Mouse (Mus musculus): ENCODE measurements around the gene Orai2.
"Not testable (repeated sequence)": the region's sequence is repeated elsewhere in the genome, so short reads cannot be mapped to it uniquely, and the experiment has no call there.

Orai2 gene

DNA sequence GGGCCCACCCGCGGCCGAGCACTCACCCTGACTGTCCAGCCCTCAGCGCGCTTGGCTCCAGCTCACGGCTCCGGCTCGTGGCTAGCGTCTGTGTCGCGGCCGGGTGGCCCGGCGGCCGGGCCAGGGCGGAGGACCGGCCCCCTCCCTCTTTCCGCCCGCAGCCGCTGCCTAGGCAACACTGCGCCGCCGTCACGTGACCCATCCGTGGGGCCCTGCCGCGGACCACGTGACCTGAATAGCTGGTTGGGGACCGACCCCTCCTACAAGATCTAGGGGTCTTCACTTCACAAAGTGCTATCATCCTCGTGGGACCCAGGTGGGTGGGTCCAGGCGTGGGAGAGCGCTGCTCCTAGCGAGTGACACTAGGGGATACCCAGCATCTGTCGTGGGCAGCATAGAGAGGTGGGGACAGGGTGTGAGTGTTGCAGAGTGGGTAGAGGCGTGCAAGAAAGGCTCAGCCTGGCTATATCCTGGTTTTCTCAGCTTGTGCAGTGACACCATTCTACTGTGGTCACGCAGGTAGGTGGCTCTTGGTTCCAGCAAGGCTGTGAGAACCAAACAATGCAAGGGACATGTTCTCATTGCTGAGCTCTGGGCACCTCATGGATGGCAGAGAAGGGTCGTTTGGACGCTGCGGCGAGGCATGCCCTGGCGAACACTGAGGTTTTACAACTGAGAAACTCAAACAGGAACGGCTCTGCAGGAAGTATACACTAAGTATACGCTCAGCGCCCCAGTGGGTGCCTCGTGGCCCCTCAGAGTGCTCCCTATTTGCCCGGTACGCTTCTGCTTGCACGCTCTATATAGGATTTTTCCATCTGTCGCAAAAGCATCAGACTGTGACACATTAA is at the start of gene Orai2:
Gene Orai2 (minus strand): TSS at position 202 of the 851 bp plus-strand sequence.
- in situ Hi-C loops (cut with MseI, MboI) = no loop called here

DNA sequence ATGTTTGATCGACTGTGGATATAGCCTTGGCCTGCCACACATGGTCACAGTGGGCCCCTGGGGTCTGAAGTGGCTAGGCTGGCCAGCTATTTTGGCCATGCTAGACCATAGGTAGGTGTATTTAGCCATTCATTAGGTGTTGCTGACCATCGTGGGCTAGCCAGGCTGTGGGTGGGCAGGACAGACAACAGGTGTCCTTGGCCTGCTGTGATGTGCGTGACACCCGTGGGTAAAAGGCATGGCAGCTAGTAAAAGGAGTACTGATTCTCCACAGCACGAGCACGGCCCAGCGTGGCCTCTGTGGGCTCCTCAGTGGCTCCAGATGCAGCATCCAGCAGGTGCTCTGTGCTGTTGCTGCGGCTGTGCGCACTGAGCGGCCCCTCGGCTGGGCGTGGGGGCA is 48.1 kb upstream of the Orai2 start:
- in situ Hi-C loops (cut with MseI, MboI) = loop anchor here in 1 of 2 experiments (5.0 kb wide), 1 partner anchor 34 kb away; no protein-coding TSS in a partner anchor

DNA sequence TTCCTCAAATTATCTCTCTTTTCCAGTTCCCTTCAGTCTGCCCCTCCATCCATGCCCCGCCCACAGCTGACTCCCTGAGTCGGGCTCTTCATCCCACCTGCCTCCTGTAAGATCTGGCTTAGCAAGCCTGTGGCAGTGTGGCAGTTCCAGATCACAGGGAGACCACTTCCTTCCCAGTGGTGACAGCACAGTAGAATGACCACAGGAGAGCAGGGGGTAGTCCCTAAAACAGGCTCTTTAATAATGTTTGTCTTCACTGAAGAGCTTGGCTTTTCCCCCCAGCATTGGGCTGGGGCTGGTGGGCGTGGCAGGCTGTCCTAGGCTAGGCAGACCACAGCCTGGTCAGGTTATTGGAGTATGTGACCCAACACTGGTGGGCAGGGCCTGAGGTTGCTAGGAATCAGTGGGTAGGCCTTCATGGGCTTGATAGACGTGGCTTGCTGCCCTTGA is 47.4 kb upstream of the Orai2 start:
- in situ Hi-C loops (cut with MseI, MboI) = loop anchor here in 1 of 2 experiments (5.0 kb wide), 1 partner anchor 34 kb away; no protein-coding TSS in a partner anchor

DNA sequence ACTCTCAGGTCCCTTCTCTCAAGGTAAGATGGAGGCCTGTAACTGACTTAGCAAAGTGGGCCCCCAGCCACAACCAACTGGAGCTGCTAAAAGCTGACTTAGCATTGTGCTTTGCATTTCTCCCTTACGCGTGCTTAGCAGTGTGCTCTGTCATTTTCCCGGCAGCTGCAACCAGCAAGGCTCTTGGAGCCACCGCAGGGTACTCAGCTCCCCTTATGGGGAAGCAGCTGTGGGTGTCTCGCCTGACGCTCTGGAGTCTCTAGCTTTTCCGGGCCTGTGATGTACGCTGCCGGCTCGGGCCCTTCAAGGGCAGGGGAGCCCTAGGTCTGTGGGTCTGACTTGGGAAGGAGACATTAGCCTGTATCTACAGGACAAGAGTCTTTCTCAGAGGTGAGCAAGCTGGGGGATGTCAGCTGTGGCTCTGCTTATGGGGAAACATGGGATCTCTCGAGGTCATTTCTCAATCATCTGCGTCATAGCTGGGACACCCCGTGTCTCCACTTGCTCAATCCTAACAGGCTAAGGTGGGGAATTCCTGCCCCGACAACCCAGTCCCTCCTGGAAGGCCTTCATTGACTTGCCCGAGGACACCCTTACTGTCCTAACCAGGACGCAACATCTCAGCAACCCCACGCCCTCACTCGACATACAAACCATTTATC is 46.6 kb upstream of the Orai2 start:
- in situ Hi-C loops (cut with MseI, MboI) = loop anchor here in 1 of 2 experiments (5.0 kb wide), 1 partner anchor 35 kb away; no protein-coding TSS in a partner anchor

DNA sequence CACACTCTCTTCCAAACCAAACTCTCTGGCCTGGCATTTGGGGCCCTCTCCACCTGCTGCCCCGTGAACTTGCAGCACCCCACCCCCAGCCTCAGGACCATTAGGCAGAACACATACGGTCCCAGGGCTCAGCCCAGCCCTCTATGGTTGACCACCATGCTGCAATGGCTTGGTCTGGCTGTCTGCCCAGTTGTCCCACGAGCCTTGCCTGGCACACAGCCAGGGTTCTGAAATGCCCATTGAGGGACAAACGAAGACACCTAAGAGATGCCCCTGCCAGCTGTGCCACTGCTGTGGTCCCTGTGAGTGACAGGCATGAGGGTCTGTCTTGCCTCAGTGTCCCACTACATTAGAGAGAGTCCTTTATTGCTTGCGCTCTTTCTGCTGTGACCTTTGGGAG is 45.4 kb upstream of the Orai2 start:
- in situ Hi-C loops (cut with MseI, MboI) = loop anchor here in 1 of 2 experiments (5.0 kb wide), 1 partner anchor 36 kb away; no protein-coding TSS in a partner anchor

DNA sequence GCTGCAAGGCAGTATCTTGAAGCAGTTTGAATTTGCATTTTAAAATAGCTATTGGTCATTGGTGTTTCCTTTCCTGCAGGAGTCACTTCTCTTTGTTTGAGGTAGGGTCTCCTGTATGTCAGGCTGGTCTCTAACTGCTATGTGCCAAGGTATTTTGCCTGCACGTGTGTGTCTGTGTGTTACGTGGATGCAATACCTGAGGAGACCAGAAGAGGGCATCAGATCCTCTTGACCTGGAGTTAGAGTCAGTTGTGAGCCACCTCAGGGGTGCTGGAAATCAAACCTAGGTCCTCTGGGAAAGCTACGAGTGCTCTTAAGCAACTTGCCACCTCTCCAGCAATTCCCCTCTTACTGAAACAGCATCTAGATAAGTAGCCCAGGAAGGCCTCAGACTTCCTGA is 44.7 kb upstream of the Orai2 start:
- in situ Hi-C loops (cut with MseI, MboI) = loop anchor here in 1 of 2 experiments (5.0 kb wide), 1 partner anchor 37 kb away; no protein-coding TSS in a partner anchor

DNA sequence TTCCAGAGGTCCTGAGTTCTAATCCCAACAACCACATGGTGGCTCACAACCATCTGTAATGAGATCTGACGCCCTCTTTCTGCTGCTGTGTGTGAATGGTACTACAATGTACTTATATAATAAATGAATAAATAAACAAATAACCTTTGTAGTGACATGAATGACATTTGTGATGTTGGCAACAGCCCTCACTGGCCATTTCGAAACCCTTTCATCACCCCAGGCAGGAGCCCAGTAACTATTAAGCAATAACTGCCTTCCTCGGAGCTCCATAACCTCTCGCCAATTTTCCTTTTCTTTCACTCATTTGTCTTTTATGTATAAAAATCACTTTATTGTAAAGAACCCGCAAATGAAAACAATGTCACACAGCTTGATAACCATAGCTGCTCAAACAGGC is 43.2 kb upstream of the Orai2 start:
- in situ Hi-C loops (cut with MseI, MboI) = no loop called here

DNA sequence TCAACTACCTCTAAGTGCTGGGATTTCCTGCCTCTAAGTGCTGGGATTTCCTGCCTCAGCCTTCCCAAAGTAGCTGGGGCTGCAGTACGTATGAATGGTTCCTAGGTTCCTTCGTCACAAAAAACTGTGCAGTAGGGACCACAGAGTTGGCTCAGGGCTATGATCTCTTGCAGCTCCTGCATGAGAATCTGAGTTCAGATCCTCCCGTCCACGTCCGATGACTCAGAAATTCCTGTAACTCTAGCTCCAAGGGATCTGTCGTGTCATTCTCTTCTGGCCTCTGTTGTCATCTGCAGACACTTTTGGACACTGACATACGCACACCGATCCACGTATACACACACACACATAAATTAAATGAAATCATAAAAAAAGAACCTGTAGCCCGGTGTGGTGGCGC is 42.2 kb upstream of the Orai2 start:
- in situ Hi-C loops (cut with MseI, MboI) = no loop called here

DNA sequence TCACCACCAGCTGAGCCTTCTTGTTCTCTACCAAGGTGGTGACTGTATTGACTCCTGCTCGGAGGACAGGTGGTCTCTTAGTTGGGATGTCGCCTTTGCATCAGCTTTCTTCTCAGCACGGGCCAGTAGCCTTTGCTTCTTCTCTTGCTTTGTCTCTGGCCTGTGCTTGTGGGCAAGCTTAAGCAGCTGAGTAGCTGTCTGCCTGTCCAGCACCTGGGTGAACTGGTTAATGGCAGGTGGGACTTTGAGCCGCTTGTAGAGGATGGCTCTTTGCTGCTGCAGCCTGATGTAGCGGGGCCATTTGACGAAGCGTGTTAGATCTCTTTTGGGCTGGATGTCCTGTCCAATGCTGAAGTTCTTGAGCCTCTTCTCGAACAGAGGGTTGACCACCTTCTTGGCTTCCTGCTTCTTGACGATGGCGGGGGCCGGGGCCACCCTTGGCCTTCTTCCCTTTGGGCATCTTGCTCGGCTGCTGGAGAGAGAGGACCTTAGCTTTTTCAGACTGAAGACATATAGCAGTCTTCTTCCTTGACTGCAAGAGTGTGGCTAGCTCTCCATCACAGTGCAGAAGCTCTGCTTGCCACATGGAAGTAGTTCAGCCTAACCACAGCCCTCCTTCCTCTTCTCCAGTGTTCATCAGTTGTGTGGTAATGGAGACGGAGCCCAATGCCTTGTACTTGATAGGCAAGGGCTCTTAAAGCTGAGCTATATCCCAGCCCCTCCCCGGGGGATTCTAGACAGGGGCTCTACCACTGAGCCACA is 41.0 kb upstream of the Orai2 start:
- in situ Hi-C loops (cut with MseI, MboI) = not testable (repeated sequence)

DNA sequence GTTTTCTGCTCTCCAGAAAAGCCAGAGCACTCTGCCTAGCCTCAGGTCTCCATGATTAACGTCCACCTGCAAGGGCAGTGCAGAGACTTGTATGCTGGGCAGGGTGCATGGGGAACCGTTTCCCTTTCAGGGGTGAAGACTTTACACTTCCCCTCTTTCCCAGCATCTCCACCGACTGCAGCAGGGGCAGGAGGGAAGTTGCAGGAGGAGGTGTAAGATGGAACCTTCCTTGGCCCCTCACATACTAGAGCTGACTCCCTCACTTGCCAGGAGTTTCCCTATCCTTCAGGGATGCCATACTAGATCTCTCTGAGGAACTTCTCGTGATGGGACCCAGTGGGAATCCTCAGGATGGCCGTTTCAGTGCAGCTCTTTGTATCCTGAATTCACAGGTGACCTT is 40.0 kb upstream of the Orai2 start:
- in situ Hi-C loops (cut with MseI, MboI) = no loop called here

DNA sequence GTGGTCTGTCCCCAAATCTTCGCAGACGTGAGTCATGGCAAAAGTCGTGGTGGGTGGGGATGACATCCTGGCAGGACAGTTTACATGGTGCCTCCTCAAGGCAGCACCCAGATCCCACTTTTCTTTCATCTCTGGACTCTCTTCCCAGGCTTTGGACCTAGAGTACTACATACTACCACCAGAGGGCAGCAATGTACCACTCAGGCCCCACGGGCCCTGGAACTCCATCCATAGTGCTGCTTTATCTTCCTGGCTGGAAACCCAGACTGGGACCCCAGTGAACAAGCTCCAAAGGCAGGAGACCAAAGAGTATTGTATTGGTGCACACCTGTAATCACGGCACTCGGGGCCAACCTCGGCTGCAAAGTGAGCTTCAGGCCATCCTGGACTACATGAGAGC is 31.3 kb upstream of the Orai2 start:
- in situ Hi-C loops (cut with MseI, MboI) = loop anchor here in 1 of 2 experiments (5.0 kb wide), 1 partner anchor 50 kb away; no protein-coding TSS in a partner anchor

DNA sequence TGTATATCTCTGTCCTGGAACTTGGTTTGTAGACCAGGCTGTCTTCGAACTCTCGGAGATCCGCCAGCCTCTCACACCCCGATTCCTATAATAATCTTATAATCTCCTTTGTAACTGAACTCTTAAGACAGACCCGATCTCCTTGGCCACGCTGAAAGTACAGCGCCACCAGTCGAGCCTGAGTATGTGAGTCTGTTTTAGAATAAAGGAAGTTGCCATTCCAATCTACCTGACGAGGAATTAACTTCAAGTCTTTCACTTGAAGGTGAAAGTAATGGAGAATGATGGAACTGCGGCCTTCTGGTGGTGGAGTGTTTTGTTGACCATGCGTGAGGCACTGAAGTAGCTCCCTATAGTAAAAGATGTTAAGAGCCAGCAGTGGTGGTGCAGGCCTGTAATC is 29.0 kb upstream of the Orai2 start:
- in situ Hi-C loops (cut with MseI, MboI) = loop anchor here in 1 of 2 experiments (10.0 kb wide), 1 partner anchor 55 kb away; no protein-coding TSS in a partner anchor

DNA sequence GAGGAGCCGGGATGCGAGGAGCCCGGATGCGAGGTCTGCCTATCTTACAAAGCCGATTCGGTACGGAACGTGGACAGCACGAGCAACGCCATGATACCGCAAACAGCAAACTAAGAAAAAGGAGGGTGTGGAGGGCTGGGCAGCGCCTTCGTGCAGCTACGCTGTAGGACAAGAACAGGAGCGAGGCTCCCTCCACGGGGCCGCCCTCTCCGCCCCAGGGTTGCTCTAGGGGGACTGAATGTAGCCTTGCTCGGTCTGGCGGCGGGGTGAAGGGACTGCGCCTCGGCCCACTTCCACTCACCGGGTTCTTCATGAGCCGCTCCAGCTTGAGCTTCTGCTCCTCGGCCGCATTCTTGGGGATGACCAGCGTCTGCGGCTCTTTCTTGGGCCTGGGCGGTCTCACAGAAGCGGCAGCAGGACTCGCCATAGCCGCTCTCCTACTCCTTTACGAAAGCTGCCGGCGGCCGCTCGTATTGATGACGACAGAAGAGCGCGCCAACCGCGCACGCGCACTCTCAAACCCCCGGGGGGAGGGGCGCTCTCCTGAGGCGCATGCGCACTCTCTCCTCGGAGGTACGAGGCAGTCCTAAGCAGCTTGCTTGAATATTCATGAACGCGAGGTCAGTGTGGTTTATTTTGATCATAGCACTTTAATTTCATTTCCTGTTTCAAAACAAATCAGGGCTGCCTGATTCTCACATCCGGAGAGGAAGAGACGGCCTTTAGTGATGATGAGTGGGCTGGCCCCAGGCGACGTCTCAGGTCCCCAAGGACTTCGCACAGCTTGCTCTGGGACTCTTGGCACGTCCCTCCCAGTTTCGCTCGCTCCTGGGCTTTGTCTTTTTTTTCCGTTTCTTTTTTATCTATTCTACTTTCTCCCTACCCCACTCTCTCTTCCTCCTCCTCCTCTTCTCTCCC is 28.2 kb upstream of the Orai2 start, which contains the start of gene Prkrip1:
Gene Prkrip1 (minus strand): TSS at position 490 of the 918 bp plus-strand sequence.
- in situ Hi-C loops (cut with MseI, MboI) = loop anchor here in 1 of 2 experiments (10.0 kb wide), 1 partner anchor 56 kb away; no protein-coding TSS in a partner anchor

DNA sequence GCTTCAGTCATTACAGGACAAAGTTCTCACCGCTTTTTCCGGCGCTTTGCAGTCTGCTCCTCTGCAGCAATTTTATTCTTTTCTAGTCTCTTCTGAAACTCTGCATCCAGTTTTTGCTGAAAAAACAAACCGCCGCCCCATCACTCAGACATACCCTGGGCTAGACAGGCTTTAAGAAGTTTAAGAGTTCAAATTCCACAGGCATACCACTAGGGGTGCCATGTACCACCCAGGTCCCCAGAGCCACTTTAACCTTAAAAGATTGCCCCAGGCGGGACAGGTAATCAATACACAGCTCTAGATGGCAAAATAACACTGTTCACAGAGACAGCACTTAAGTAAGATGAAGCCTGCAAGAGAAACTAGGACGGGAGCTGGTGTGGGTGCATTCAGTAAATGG is 21.4 kb upstream of the Orai2 start:
- in situ Hi-C loops (cut with MseI, MboI) = loop anchor here in 1 of 2 experiments (10.0 kb wide), 1 partner anchor 63 kb away; no protein-coding TSS in a partner anchor

DNA sequence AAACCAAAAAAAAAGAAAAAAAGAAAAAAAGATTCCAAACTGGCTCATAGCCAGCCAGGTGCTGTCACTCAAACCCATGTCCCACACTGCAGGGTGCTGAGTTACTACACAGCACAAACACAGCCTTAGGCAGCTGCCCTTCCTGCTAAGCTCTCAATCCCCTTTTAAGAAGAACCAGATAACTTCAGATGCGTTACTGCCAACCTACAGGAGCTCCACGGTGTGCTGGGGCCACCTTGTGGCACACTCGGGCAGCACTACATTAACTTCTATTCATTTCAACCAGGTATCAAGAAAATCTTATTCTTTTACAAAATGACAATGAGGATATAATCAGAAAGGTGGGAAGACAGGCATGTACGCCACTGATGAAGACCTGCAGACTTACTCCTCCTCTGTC is 16.2 kb upstream of the Orai2 start:
- in situ Hi-C loops (cut with MseI, MboI) = no loop called here

DNA sequence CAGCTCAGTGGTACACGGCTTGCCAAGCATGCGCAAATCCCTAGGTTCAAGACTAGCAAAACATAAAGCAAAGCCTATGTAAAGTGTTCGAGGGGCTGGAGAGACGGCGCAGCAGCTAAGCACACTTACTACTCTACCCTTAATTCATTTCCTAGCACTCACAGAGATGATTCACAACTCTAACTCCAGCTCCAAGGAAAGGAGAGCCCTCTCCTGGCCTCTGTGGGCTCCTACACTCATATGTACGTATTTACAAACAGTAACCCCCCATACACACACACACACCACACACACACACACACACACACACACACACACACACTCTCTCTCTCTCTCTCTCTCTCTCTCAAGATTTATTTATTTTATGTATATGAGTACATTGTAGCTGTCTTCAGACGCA is 13.3 kb upstream of the Orai2 start:
- in situ Hi-C loops (cut with MseI, MboI) = no loop called here

DNA sequence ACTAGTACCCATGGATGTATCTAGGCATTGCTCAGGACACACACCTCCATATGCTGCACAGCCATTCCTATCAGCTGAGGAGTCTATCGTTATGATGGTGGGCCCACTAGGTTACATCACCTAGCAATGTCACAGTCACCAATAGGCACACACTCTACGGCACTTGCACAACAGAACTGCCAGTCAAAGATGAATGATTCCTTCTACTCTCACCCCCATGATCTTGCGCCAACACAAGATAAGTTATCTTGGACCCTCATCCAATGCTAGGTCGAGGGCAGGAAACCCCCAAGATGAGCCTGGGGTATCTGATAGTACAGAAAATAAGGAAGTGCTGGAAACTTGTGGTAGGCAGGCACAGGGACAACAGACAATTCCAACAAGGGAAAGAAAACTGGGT is 12.3 kb upstream of the Orai2 start:
- in situ Hi-C loops (cut with MseI, MboI) = no loop called here

DNA sequence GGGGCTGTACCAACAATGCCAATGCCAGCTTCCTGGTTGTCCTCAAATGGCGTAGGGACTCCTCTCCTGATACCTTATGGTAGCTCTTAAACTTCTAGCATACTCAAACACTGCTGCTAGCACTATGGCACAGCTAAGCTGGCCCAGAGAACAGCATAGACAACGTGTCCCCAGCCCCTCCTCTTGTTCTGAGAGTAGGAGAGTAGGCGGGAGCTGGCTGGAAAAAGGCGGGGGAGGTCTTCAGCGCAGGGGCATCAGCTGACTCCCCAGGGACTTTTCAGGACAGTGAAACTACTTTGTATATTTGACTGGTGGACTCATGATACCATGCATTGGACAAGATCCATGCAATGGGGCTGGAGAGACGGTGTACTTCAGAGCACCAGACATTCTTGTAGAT is 11.5 kb upstream of the Orai2 start:
- in situ Hi-C loops (cut with MseI, MboI) = no loop called here

DNA sequence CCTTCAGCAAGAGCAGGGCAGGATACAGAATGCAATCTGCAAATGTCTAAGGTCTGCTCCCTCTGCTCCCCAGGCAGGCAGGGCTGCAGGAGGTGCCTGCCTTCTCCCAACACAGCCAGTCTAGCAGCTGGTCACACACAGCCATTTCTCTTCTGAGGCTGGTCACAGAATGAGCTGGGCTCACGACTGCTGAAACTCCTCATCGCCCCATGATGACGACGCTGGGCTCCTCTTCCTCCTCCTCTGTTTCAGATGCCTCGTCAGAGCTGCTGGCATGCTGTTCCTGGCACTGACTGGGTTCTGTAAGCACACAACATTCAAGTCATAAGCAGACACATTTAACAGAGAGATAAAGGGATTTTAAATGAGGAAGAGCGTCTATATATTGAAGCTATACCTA is 10.7 kb upstream of the Orai2 start:
- in situ Hi-C loops (cut with MseI, MboI) = no loop called here

DNA sequence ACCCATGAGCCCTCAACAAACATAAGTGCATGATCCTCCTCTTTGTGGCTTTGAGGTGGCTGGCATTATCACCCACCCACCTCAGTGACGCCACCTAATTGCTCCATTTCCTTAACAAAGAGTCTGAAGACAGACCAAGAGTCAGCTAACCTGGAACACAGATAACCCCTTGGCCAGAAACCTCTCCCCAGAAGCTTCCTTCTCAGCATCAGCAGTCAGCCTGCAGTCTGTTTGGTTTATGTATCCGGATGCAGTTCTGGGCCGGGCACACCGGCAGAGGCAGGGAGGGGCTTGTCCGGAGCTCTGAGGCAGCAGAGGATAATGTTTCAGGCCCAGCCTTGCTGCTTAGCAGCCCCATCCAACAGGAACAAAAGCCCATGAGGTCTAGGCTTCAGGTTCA is 9.1 kb upstream of the Orai2 start:
- in situ Hi-C loops (cut with MseI, MboI) = no loop called here
